Mouse (Mus musculus): Measurements from ENCODE around the gene Etfdh. TPM values are rescaled to one million over a fixed set of nuclear protein-coding genes. Genes with fewer than 3 reads are reported as not detected.
A peak's percentile ranks its signal among the peaks of the same experiment; 100 is the strongest.

Etfdh gene
- total RNA-seq (2014; rRNA removed) (199 and 240 TPM in 2 replicates), polyA plus RNA-seq (2012; rRNA removed) (664 and 680 TPM in 2 replicates)

DNA sequence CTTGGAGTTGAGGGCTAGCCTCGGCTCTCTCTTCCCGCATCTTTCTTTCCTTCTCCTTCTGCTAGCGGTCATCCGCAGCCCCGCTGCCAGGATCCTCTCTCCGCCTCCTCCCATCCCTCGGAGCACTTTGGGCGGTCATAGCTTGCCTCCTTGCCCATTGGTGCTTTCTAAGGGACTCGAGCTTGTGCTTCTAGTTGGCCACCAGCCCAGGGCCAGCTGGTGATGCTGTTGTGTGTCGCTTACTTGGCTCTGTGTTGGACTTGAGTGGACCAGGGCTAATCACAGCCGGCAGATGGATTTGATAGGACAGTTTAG is at the start of gene Etfdh:
TSS of gene Etfdh (minus strand) at position 85 of the 315 bp plus-strand sequence.
- DNase-seq (ENCODE audit: extremely low read depth, low read depth, low spot score): peak; percentile 73
- Histone ChIP-seq H3K9ac (ENCODE audit: low read depth, low read length) (peak within 1 kb of the TSS; percentile 75), H3K36me3 (ENCODE audit: control insufficient read depth, insufficient read depth, low read length) (no peaks in the 10 kb centered on the region), H3K79me2 (ENCODE audit: control insufficient read depth, insufficient read depth, low read length) (no peaks in the 10 kb centered on the region; the same call in 1 of the 2 replicates), H3K27ac (replicated peaks; ENCODE audit: insufficient read depth, low read depth, low read length) (peak within 1 kb of the TSS; percentile 92), H3K4me1 (ENCODE audit: control insufficient read depth, insufficient read depth, low read length) (peaks cover 2% of the 10 kb centered on the region), H3K27me3 (ENCODE audit: control insufficient read depth, insufficient read depth, low read length) (no peaks in the 10 kb centered on the region), H3K4me3 (ENCODE audit: insufficient read depth, low read depth, low read length) (peak within 1 kb of the TSS; percentile 77)
- TF ChIP-seq CTCF (IDR thresholded peaks at IDR 0.05; ENCODE audit: low read depth, low read length): no peak
- TF ChIP-seq POLR2A (IDR thresholded peaks at IDR 0.05; ENCODE audit: extremely low read depth, insufficient read depth, low read length): no peak
- whole genome bisulfite sequencing: under 1% methylated on average over 11 of the region's 11 CpGs

DNA sequence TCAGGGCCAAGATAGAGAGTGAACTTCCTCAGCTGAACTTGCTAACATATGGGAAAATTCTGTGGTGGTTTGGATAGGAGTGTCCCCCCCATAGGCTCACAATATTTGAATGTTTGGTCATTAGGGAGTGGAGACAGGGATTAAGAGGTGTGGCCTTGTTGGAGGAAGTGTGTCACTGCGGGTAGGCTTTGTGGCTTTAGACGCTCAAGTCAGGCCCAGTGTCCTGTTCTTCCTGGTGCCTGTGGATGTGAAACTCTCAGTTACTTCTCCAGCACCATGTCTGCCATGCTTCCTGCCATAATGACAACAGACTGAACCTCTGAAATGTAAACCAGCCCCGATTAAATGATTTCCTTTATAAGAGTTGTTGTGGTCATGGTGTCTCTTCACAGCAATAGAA is 47.1 kb upstream of the Etfdh start:
- no peak for TF ChIP-seq POLR2A (IDR thresholded peaks at IDR 0.05; ENCODE audit: extremely low read depth, insufficient read depth, low read length)
- no peak for TF ChIP-seq CTCF (IDR thresholded peaks at IDR 0.05; ENCODE audit: low read depth, low read length)
- Histone ChIP-seq H3K4me1 (ENCODE audit: control insufficient read depth, insufficient read depth, low read length) (no peaks in the 10 kb centered on the region), H3K27me3 (ENCODE audit: control insufficient read depth, insufficient read depth, low read length) (0 out of 2 replicates have a peak, but pooled peaks cover 2% of the 10 kb centered on the region), H3K36me3 (ENCODE audit: control insufficient read depth, insufficient read depth, low read length) (no peaks in the 10 kb centered on the region), H3K9ac (ENCODE audit: low read depth, low read length) (no peak overlapping the region), H3K79me2 (ENCODE audit: control insufficient read depth, insufficient read depth, low read length) (no peaks in the 10 kb centered on the region), H3K4me3 (ENCODE audit: insufficient read depth, low read depth, low read length) (no peak overlapping the region), H3K27ac (replicated peaks; ENCODE audit: insufficient read depth, low read depth, low read length) (no peak overlapping the region)
- 85% methylated on average over 3 of the region's 3 CpGs for WGBS
- no peak for DNase-seq (ENCODE audit: extremely low read depth, low read depth, low spot score)

DNA sequence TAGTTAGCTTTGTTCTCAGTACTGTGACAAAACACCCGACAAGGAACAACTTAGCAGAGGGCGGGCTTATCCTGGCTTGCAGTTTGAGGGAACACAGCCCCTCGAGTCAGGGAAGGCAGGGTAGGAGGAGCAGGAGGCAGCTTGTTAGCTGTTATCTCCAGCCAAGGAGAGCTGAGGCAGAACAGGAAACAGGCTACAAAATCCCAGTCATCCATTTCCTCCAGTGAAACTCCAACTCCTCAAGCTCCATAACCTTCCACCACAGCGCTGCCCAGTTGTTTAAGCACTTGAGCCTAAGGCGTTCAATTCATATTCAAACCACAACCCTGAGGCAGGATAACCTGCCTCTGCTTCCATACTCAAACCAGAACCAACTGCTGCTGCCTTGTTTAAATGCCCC is 45.3 kb upstream of the Etfdh start:
- TF ChIP-seq CTCF (IDR thresholded peaks at IDR 0.05; ENCODE audit: low read depth, low read length) (no peak), POLR2A (IDR thresholded peaks at IDR 0.05; ENCODE audit: extremely low read depth, insufficient read depth, low read length) (no peak)
- DNase-seq (ENCODE audit: extremely low read depth, low read depth, low spot score): no peak
- Histone ChIP-seq H3K36me3 (ENCODE audit: control insufficient read depth, insufficient read depth, low read length) (no peaks in the 10 kb centered on the region), H3K4me3 (ENCODE audit: insufficient read depth, low read depth, low read length) (no peak overlapping the region), H3K79me2 (ENCODE audit: control insufficient read depth, insufficient read depth, low read length) (no peaks in the 10 kb centered on the region), H3K4me1 (ENCODE audit: control insufficient read depth, insufficient read depth, low read length) (no peaks in the 10 kb centered on the region), H3K9ac (ENCODE audit: low read depth, low read length) (no peak overlapping the region), H3K27ac (replicated peaks; ENCODE audit: insufficient read depth, low read depth, low read length) (no peak overlapping the region), H3K27me3 (ENCODE audit: control insufficient read depth, insufficient read depth, low read length) (no peaks in the 10 kb centered on the region)
- WGBS: 79% methylated on average over 5 of the region's 5 CpGs

DNA sequence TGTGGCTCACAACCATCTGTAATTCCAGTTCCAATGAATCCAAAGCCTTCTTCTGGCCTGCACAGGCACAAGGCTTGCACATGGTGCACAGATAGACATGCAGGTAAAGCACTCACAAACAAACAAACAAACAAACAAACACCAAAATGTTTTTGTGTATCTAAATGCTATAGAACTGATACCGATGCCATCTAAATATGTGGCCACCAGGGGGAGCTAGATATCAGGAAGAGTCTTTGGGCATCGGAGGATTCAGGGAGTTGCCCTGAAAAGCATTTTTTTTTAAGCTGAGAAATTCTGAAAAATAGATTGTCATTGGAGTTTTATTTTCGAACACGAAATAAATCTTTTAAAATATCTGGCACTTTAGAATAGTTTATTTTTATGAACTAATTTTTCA is 43.8 kb upstream of the Etfdh start:
- no peaks in the 10 kb centered on the region for H3K27me3 ChIP-seq (ENCODE audit: control insufficient read depth, insufficient read depth, low read length)
- no peak overlapping the region for H3K27ac ChIP-seq (replicated peaks; ENCODE audit: insufficient read depth, low read depth, low read length)
- H3K79me2 ChIP-seq (ENCODE audit: control insufficient read depth, insufficient read depth, low read length): no peaks in the 10 kb centered on the region
- 7% methylated on average over 4 of the region's 4 CpGs for WGBS
- no peak overlapping the region for H3K4me3 ChIP-seq (ENCODE audit: insufficient read depth, low read depth, low read length)
- peak; percentile 37 for DNase-seq (ENCODE audit: extremely low read depth, low read depth, low spot score)
- no peak overlapping the region for H3K9ac ChIP-seq (ENCODE audit: low read depth, low read length)
- TF ChIP-seq POLR2A (IDR thresholded peaks at IDR 0.05; ENCODE audit: extremely low read depth, insufficient read depth, low read length) (no peak), CTCF (IDR thresholded peaks at IDR 0.05; ENCODE audit: low read depth, low read length) (0 out of 2 replicates have a peak, but pooled peaks have one; percentile 24)
- no peaks in the 10 kb centered on the region for H3K36me3 ChIP-seq (ENCODE audit: control insufficient read depth, insufficient read depth, low read length)
- no peaks in the 10 kb centered on the region for H3K4me1 ChIP-seq (ENCODE audit: control insufficient read depth, insufficient read depth, low read length)

DNA sequence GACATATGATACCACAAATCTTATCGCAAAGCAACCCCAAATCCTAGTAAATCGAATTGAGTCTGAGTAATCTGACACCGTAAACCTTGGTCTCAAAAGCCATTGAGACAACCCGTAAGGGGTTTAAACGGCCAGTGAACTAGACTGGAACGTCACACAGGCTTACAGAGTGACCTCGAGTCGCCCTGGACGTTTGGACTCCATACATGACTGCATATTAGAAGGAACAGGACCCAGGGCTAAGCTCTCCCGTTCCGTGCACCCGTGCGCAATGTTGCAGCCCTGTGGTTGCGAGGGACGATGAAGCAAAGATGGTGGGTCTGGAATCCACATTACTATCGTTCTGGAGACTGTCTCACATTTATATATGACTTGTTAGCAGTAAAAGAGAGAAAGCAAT is 42.9 kb upstream of the Etfdh start:
- Histone ChIP-seq H3K9ac (ENCODE audit: low read depth, low read length) (no peak overlapping the region), H3K79me2 (ENCODE audit: control insufficient read depth, insufficient read depth, low read length) (no peaks in the 10 kb centered on the region), H3K4me3 (ENCODE audit: insufficient read depth, low read depth, low read length) (no peak overlapping the region), H3K4me1 (ENCODE audit: control insufficient read depth, insufficient read depth, low read length) (no peaks in the 10 kb centered on the region), H3K27ac (replicated peaks; ENCODE audit: insufficient read depth, low read depth, low read length) (no peak overlapping the region), H3K27me3 (ENCODE audit: control insufficient read depth, insufficient read depth, low read length) (no peaks in the 10 kb centered on the region), H3K36me3 (ENCODE audit: control insufficient read depth, insufficient read depth, low read length) (no peaks in the 10 kb centered on the region)
- no peak for DNase-seq (ENCODE audit: extremely low read depth, low read depth, low spot score)
- WGBS: 89% methylated on average over 16 of the region's 16 CpGs
- no peak for TF ChIP-seq CTCF (IDR thresholded peaks at IDR 0.05; ENCODE audit: low read depth, low read length)
- no peak for TF ChIP-seq POLR2A (IDR thresholded peaks at IDR 0.05; ENCODE audit: extremely low read depth, insufficient read depth, low read length)

DNA sequence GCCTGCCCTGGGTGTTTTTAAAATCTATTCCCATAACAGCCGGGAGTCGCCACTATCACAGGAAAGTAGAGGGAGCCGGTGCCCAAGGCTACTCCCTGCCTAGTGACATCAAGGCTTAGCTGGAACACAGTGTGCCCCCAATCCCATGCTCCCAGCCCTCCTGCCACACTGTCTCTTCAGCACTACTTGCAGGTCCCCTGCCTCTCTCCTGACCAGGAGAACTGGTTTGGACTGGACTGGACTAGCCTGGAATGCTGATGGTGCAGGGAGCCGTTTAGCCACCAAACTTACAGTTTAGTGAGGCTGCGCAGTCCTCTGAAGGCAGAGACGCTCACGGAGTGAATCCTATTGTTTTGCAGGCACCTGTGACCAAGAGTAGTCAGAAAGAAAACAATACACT is 41.3 kb upstream of the Etfdh start:
- TF ChIP-seq POLR2A (IDR thresholded peaks at IDR 0.05; ENCODE audit: extremely low read depth, insufficient read depth, low read length) (no peak), CTCF (IDR thresholded peaks at IDR 0.05; ENCODE audit: low read depth, low read length) (no peak)
- Histone ChIP-seq H3K4me3 (ENCODE audit: insufficient read depth, low read depth, low read length) (no peak overlapping the region), H3K36me3 (ENCODE audit: control insufficient read depth, insufficient read depth, low read length) (no peaks in the 10 kb centered on the region), H3K9ac (ENCODE audit: low read depth, low read length) (no peak overlapping the region), H3K4me1 (ENCODE audit: control insufficient read depth, insufficient read depth, low read length) (no peaks in the 10 kb centered on the region), H3K79me2 (ENCODE audit: control insufficient read depth, insufficient read depth, low read length) (no peaks in the 10 kb centered on the region), H3K27me3 (ENCODE audit: control insufficient read depth, insufficient read depth, low read length) (no peaks in the 10 kb centered on the region), H3K27ac (replicated peaks; ENCODE audit: insufficient read depth, low read depth, low read length) (no peak overlapping the region)
- WGBS: 85% methylated on average over 7 of the region's 7 CpGs
- DNase-seq (ENCODE audit: extremely low read depth, low read depth, low spot score): no peak
